Mouse (Mus musculus) heart, embryonic 10.5 days (tissue): ENCODE measurements at regions not wholly inside any gene's neighbourhood (a gene's known extent, or its start where the extent isn't known, plus 50 kb on each side); places are given as distances from the start of the nearest gene placed in this dataset.

Experiments
- DNase-seq: peaks from one replicate; pipeline ENCODE4 v3.0.0-alpha.2; 2017; ENCODE audit warnings: low spot score
- H3K27ac ChIP-seq: fragments of 300-500 bp; sonication (generic); 2 replicates; pipeline ENCODE4 v1.5.1; 2016; ENCODE audit warnings: mild to moderate bottlenecking
- H3K27me3 ChIP-seq: fragments of 300-500 bp; sonication (generic); 2 replicates; pipeline ENCODE4 v1.6.1; 2016; ENCODE audit warnings: mild to moderate bottlenecking; ENCODE audit not compliant: poor library complexity, insufficient read depth, severe bottlenecking
- H3K36me3 ChIP-seq: fragments of 300-500 bp; sonication (generic); 2 replicates; pipeline ENCODE4 v1.6.1; 2016; ENCODE audit warnings: mild to moderate bottlenecking, moderate library complexity
- H3K4me1 ChIP-seq: fragments of 300-500 bp; sonication (generic); 2 replicates; pipeline ENCODE4 v1.6.1; 2016; ENCODE audit warnings: mild to moderate bottlenecking
- H3K4me3 ChIP-seq: fragments of 300-500 bp; sonication (generic); 2 replicates; pipeline ENCODE4 v1.5.1; 2016; ENCODE audit warnings: mild to moderate bottlenecking, moderate library complexity
- H3K9me3 ChIP-seq: fragments of 300-500 bp; sonication (generic); 2 replicates; pipeline ENCODE4 v1.6.1; 2016; ENCODE audit warnings: mild to moderate bottlenecking, moderate library complexity
- WGBS: fragments of 180-500 bp; shearing (Covaris S2); methylation state at CpG from one replicate; pipeline ENCODE4 v1.1.7; 2016; 5-methylcytosine and 5-hydroxymethylcytosine counted together

DNA sequence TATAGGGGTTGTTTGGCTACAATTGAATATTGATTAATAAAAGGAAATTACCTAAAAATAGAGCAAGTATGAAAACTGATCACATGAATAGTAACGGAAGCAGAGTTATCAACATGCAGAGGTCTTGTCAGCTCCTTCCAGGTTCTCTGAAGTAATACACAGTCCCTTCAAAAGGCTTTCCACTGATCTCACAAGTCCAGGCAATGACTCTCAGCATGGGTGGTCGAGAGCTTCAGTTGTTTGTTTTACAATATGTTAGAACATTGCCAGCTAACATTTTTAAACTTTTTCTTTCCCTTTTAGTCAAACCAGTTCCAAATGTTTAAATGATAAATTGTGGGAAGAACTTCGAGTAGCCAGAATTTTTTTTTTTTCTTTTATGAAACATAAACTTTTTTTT, 424.8 kb upstream of the Flrt2 start:
- Histone ChIP-seq H3K9me3 (no peaks in the 10 kb centered on the region), H3K36me3 (no peaks in the 10 kb centered on the region), H3K27ac (no peak overlapping the region), H3K4me1 (no peaks in the 10 kb centered on the region), H3K27me3 (no peaks in the 10 kb centered on the region), H3K4me3 (no peak overlapping the region)
- no peak for DNase-seq
- 59% methylated on average over 3 of the region's 3 CpGs for WGBS

DNA sequence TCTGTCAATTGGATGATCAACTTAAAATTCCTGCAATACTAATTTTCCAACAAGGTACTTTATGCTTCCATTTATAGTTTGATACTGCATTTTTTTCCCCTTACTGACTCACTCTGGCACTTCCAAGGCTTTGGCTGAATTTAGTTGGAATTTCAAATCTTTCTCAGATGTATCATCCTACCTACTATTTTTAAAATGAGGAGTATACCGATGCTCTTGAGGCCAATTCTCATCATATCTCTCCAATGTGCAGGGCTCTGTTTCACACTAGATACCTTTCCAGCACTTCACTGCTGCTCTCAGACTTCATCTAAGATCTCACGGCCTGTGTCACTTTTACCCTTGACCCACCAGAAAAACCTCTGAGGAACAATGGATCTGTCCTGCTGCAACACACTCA, 386.6 kb upstream of the Flrt2 start:
- WGBS = 47% methylated on average over 2 of the region's 2 CpGs
- H3K4me3 ChIP-seq = no peak overlapping the region
- no peaks in the 10 kb centered on the region for H3K4me1 ChIP-seq
- H3K27ac ChIP-seq = no peak overlapping the region
- DNase-seq = no peak
- no peaks in the 10 kb centered on the region for H3K36me3 ChIP-seq
- H3K27me3 ChIP-seq = no peaks in the 10 kb centered on the region
- no peaks in the 10 kb centered on the region for H3K9me3 ChIP-seq

DNA sequence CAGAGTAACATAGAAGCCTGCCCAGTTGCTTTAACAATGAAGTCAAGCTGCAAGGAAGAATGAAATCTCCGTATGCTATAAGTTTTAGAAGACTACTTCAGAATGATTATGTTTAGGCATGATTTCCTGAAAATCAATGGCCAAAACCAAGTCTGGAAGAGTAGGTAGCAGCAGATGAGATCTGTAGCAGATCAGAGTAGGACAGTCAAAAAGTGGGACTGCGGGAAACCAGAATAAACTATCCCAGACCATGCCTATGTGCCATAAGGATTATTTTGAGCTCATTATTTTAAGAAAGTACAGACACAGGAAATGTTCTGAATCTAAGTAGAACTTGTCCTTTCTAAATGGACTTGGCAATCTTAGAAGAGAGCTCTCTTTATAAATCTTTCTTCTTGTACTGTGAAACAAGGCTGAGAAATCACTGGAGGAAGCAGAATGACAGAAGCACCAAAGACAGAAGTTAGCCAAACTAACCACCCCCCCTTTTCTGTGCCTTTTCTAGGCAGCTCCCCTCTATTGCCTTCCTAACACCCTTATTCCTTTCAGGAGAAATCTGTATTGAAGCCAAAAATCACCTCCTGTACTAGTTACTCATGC, 376.8 kb upstream of the Flrt2 start:
- DNase-seq = no peak
- Histone ChIP-seq H3K27me3 (no peaks in the 10 kb centered on the region), H3K4me3 (no peak overlapping the region), H3K36me3 (no peaks in the 10 kb centered on the region), H3K27ac (no peak overlapping the region), H3K4me1 (no peaks in the 10 kb centered on the region), H3K9me3 (no peaks in the 10 kb centered on the region)
- WGBS = 79% methylated on average over 2 of the region's 2 CpGs

DNA sequence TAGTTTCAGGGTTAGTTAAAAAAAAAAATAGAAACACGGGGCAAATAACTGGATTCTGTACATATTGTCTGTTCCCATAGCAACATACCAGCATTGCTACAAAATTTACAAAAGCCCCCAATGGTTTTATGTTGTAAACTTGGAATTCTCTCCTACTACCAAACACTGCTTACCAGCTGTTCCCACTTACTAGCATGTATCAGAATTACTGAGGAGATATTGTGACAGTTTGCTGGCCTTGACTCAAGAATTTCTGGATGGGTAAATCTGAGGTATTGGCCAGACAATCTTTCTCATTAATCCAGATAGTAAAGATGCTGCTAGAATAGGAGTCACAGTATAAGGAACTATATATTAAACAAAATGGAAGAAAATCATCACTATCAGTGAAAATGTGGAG, 375.2 kb upstream of the Flrt2 start:
- Histone ChIP-seq H3K36me3 (no peaks in the 10 kb centered on the region), H3K9me3 (no peaks in the 10 kb centered on the region), H3K27me3 (no peaks in the 10 kb centered on the region), H3K4me3 (no peak overlapping the region), H3K27ac (no peak overlapping the region), H3K4me1 (no peaks in the 10 kb centered on the region)
- DNase-seq = no peak
- 59% methylated on average over 1 of the region's 1 CpGs for WGBS

DNA sequence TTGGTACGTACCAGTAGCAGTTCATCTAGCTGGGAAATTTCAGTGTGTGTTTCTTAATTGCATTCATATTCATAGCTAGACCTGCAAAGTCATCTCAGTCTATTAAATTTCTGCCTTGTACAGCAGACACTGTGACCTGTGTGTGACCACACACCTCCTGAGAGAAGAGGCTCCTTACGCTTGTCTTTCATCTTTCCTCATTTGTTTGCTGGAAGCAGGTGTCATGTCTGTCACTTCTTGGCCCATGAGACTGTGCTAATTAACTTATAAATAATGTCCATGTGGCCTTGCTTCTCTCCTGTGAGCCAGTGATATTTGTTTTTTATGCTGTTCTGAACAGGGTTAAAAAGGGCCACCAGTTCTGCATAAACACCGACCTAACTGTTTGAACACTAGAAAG, 370.3 kb upstream of the Flrt2 start:
- H3K36me3 ChIP-seq = no peaks in the 10 kb centered on the region
- no peak for DNase-seq
- H3K4me1 ChIP-seq = no peaks in the 10 kb centered on the region
- no peaks in the 10 kb centered on the region for H3K9me3 ChIP-seq
- no peaks in the 10 kb centered on the region for H3K27me3 ChIP-seq
- H3K4me3 ChIP-seq = no peak overlapping the region
- no peak overlapping the region for H3K27ac ChIP-seq
- WGBS = 85% methylated on average over 3 of the region's 3 CpGs

DNA sequence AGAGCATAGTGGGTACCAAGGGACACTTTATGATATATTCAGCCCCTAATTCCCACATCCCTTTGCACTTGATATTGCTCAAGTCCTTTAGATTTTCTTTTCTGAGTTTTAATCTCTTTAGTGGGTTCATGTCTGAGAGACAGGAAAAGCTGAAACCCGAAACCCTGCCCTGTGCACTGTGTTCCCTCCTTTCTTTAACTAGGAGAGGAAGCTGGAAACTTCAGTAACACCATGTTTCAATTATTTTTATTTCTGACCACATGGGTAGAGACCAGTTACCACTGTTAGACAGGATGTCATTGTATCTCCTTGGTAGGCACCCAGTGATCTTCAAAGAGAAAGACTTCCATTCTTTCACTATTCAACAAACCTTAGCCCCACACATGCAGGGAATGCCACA, 362.4 kb upstream of the Flrt2 start:
- no peak for DNase-seq
- no peak overlapping the region for H3K27ac ChIP-seq
- 56% methylated on average over 1 of the region's 1 CpGs for WGBS
- H3K4me1 ChIP-seq = no peaks in the 10 kb centered on the region
- no peaks in the 10 kb centered on the region for H3K27me3 ChIP-seq
- no peaks in the 10 kb centered on the region for H3K36me3 ChIP-seq
- no peak overlapping the region for H3K4me3 ChIP-seq
- H3K9me3 ChIP-seq = no peaks in the 10 kb centered on the region

DNA sequence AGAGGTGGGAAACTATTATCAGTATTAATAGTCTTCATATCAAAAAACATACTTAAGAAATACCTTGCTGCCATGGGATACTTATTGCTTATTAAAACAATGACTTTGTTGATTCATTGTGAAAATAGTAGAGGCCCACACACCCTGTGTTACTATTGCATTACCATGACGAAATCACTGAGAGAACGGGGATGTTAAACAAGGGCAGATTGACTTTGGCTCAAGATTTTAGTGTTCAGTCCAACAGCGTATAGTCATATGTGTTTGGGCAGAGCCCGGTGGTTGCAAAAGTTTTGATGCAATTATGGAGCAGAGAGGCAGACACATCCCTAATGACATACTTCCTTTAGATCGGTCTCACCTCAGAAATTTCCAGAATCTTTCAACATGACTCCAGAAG, 344.2 kb upstream of the Flrt2 start:
- Histone ChIP-seq H3K27ac (no peak overlapping the region), H3K4me1 (no peaks in the 10 kb centered on the region), H3K36me3 (no peaks in the 10 kb centered on the region), H3K4me3 (no peak overlapping the region), H3K9me3 (no peaks in the 10 kb centered on the region), H3K27me3 (no peaks in the 10 kb centered on the region)
- DNase-seq = no peak
- 83% methylated on average over 5 of the region's 5 CpGs for WGBS

DNA sequence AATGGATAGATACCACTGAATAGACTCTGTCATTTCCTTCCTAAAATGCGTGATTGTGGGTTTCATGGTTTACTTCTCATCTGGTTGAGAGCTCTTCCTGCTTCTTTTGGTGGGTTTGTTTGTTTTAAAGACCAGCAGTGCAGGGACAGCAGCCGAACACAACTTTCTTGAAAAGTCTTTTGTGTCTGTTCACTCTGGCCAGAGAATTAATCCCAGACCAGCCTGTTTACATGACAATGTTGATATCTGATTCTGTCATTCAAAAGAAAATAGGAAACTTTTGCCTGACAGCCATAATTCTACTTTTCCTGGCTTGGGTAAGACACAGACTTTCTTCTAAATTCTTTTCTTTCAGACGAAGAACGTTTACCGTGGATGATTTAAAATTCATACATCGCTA, 336.9 kb upstream of the Flrt2 start:
- Histone ChIP-seq H3K27me3 (no peaks in the 10 kb centered on the region), H3K4me1 (no peaks in the 10 kb centered on the region), H3K4me3 (no peak overlapping the region), H3K36me3 (no peaks in the 10 kb centered on the region), H3K27ac (no peak overlapping the region), H3K9me3 (no peaks in the 10 kb centered on the region)
- DNase-seq = no peak
- 64% methylated on average over 6 of the region's 6 CpGs for WGBS

DNA sequence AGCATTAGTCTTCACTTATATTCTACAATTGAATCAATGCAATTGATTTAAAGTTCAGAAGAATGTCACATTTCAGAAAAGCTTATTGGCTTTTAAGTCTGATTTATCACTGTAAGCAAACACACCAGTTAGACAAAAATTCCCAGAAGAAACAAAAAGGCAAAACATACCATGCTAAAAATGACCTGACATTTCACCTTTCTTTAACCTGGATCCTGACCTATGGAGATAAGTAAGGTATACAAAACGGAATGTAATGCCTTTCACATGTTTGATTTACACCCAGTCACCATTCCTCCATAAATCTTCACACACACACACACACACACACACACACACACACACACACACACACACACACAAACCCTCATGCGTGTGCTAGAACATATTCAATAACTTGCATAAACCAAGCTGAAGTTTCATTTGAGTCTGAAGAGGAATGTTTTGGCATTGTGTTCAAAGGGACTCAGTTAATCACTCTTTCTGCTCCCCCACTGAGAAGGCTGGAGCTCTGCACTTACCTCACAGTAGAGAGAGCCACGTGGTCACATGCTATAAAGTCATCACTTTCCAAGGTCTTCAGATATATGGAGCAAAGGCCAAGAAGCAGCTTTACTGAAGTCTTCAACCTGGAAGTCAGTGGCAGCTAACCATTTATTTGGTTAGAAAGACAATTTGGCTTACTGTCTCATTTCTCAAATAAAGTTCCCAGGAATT, 307.6 kb upstream of the Flrt2 start:
- H3K4me3 ChIP-seq = no peak overlapping the region
- no peaks in the 10 kb centered on the region for H3K27me3 ChIP-seq
- H3K36me3 ChIP-seq = no peaks in the 10 kb centered on the region
- no peaks in the 10 kb centered on the region for H3K9me3 ChIP-seq
- 54% methylated on average over 3 of the region's 3 CpGs for WGBS
- DNase-seq = no peak
- no peak overlapping the region for H3K27ac ChIP-seq
- no peaks in the 10 kb centered on the region for H3K4me1 ChIP-seq

DNA sequence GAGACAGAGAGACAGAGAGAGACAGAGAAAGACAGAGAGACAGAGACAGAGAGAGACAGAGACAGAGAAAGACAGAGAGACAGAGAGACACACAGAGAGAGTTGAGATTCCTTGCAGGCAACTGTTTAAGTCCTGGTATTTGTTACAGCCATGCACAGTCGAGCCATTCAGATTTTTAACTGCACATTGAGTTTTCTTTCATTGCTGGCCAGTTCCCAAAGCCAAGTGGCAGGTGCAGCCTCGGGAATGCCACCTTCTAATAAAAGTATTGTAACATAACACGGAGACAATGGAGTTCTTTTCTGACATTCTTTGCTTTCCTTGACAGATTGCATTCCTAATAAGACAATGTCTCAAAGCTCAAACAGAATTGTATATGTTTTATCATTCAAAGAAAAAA, 306.3 kb upstream of the Flrt2 start:
- no peak for DNase-seq
- Histone ChIP-seq H3K4me3 (no peak overlapping the region), H3K9me3 (no peaks in the 10 kb centered on the region), H3K27ac (no peak overlapping the region), H3K27me3 (no peaks in the 10 kb centered on the region), H3K4me1 (no peaks in the 10 kb centered on the region), H3K36me3 (no peaks in the 10 kb centered on the region)
- WGBS = 79% methylated on average over 3 of the region's 3 CpGs

DNA sequence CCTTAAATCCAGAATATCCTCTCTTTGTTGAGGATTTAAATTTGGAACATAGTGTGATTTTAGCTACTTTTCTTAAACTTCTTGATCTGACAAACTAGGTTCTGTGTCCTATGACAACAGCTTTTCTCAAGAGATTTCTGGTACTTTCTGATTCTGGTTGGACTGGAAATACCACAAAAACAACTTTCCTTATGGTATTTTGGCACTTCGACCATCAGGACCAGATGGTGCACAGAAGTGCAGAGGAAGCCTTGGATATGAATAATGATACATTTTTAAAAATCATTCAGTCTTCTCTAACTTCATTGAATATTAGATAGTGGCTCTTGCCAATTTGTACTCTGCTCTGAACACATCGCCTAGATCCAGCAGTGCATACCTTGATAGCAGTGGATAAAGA, 303.8 kb upstream of the Flrt2 start:
- DNase-seq = no peak
- Histone ChIP-seq H3K4me3 (no peak overlapping the region), H3K27me3 (no peaks in the 10 kb centered on the region), H3K4me1 (no peaks in the 10 kb centered on the region), H3K27ac (no peak overlapping the region), H3K36me3 (no peaks in the 10 kb centered on the region), H3K9me3 (no peaks in the 10 kb centered on the region)
- 84% methylated on average over 2 of the region's 2 CpGs for WGBS

DNA sequence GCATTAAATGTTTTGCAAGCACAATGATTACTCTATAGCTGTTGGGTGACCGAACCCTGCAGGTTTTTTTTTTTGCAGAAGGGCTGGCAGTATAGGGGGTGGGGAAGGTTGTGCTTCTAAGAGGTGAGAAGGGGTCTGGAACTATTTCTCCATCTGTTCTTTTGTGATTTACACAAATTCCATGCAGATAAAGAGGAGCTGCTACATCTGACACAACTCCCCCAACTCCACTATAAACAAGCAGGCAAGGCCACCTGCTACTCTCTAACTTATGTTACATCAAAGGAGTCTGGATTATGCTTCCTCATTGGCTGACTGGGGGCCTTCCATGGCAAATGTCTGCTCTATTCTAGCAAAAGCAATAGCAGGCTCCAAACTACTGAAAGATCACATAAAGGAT, 299.2 kb upstream of the Flrt2 start:
- Histone ChIP-seq H3K9me3 (no peaks in the 10 kb centered on the region), H3K36me3 (no peaks in the 10 kb centered on the region), H3K27ac (no peak overlapping the region), H3K4me1 (no peaks in the 10 kb centered on the region), H3K27me3 (no peaks in the 10 kb centered on the region), H3K4me3 (no peak overlapping the region)
- no peak for DNase-seq
- WGBS = 70% methylated on average over 1 of the region's 1 CpGs

DNA sequence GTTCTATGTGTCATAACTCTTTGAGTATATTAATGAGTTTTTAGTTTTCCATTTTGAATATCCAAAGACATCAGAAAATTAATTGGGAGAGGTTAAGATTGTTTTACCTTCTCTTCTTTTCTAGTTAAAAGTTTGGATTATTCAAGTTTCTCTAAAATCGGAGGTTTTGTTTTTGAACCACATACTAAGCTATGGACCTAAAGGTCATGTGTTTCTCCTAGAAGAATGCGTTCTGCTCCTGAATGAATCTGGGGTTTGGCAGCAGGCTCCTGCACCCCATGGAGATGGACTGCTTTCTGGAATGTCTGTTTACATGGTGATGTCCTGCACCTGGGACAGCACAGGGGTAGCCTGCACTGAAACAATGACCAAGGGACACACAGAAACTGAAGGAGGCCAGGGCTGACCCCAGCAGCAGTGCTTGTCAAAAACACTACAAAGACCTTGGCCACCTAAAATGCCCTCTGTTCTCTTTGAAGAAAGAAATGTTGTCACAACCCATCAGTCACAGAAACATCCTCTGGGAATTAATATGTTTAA, 297.0 kb upstream of the Flrt2 start:
- H3K9me3 ChIP-seq = no peaks in the 10 kb centered on the region
- no peak overlapping the region for H3K4me3 ChIP-seq
- WGBS = 84% methylated on average over 2 of the region's 2 CpGs
- H3K27me3 ChIP-seq = no peaks in the 10 kb centered on the region
- no peak overlapping the region for H3K27ac ChIP-seq
- no peaks in the 10 kb centered on the region for H3K36me3 ChIP-seq
- no peaks in the 10 kb centered on the region for H3K4me1 ChIP-seq
- no peak for DNase-seq

DNA sequence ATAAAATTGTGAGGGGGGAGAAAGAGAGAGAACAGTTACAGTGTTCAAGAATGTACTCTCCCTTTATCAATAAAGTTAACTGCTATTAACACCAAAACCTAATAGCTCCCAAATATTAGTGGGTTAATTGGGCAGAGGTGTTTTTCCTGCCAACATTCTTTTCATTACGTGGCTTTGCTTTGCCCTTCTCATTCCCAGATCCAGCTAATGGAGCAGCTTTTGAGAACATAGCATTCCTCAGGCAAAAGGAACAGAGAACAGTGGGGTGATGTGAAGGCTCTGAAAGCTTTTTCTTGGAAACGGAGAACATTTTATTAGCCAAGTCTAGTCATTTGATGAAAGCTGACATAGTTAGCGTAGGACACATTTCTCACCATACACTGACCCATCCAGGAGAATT, 271.2 kb upstream of the Flrt2 start:
- no peaks in the 10 kb centered on the region for H3K4me1 ChIP-seq
- no peaks in the 10 kb centered on the region for H3K36me3 ChIP-seq
- H3K27ac ChIP-seq = no peak overlapping the region
- 78% methylated on average over 3 of the region's 3 CpGs for WGBS
- H3K27me3 ChIP-seq = no peaks in the 10 kb centered on the region
- no peak for DNase-seq
- H3K4me3 ChIP-seq = no peak overlapping the region
- no peaks in the 10 kb centered on the region for H3K9me3 ChIP-seq
